Mouse (Mus musculus): ENCODE results near the gene Baz1b. TPM values are rescaled to one million over a fixed set of nuclear protein-coding genes. Genes with fewer than 3 reads are reported as not detected.

Gene Baz1b
- polyA plus RNA-seq (2012; rRNA removed) = 16.2 and 19.7 TPM in 2 replicates

- WGBS = under 1% methylated on average over 57 of the region's 57 CpGs
- DNase-seq (ENCODE audit: low read depth, low spot score) = peak; percentile 90
These were observed at the start of gene Baz1b for GRCm38 (mm10) chr5:135186621-135187348. Gene Baz1b (plus strand): TSS chr5:135187264.

GRCm38 (mm10) chr5:135139881-135140280 is 47.2 kb upstream of the Baz1b start:
- 65% methylated on average over 2 of the region's 2 CpGs for WGBS
- no peak for DNase-seq (ENCODE audit: low read depth, low spot score)

GRCm38 (mm10) chr5:135144469-135144868 is 42.6 kb upstream of the Baz1b start:
- 61% methylated on average over 4 of the region's 4 CpGs for WGBS

GRCm38 (mm10) chr5:135145532-135145931 is 41.5 kb upstream of the Baz1b start:
- DNase-seq (ENCODE audit: low read depth, low spot score) = no peak
- WGBS = 78% methylated on average over 3 of the region's 3 CpGs

More at GRCm38 (mm10) chr5:135144469-135144868, 42.6 kb upstream of the Baz1b start:
- DNase-seq (ENCODE audit: low read depth, low spot score) = no peak

GRCm38 (mm10) chr5:135145955-135146354 is 41.1 kb upstream of the Baz1b start:
- no peak for DNase-seq (ENCODE audit: low read depth, low spot score)

- under 1% methylated on average over 13 of the region's 13 CpGs for WGBS
- DNase-seq (ENCODE audit: low read depth, low spot score) = no peak
These were observed 38.4 kb upstream of the Baz1b start for GRCm38 (mm10) chr5:135148715-135149052.

GRCm38 (mm10) chr5:135149053-135149819 is 37.8 kb upstream of the Baz1b start, which contains the start of gene Tbl2:
Gene Tbl2 (plus strand): TSS chr5:135149657.
- peak; percentile 97 for DNase-seq (ENCODE audit: low read depth, low spot score)
- under 1% methylated on average over 63 of the region's 63 CpGs for WGBS

- under 1% methylated on average over 23 of the region's 23 CpGs for WGBS
- DNase-seq (ENCODE audit: low read depth, low spot score) = no peak
These were observed 37.3 kb upstream of the Baz1b start for GRCm38 (mm10) chr5:135149820-135150178.

- no peak for DNase-seq (ENCODE audit: low read depth, low spot score)
- WGBS = 98% methylated on average over 4 of the region's 4 CpGs
These were observed 30.6 kb upstream of the Baz1b start for GRCm38 (mm10) chr5:135156496-135156895.

- DNase-seq (ENCODE audit: low read depth, low spot score) = no peak
- WGBS = 90% methylated on average over 4 of the region's 4 CpGs
These were observed 25.8 kb upstream of the Baz1b start for GRCm38 (mm10) chr5:135161221-135161620.

- no peak for DNase-seq (ENCODE audit: low read depth, low spot score)
- 90% methylated on average over 7 of the region's 7 CpGs for WGBS
These were observed 25.4 kb upstream of the Baz1b start for GRCm38 (mm10) chr5:135161650-135162049.

- WGBS = 94% methylated on average over 8 of the region's 8 CpGs
- DNase-seq (ENCODE audit: low read depth, low spot score) = no peak
These were observed 24.7 kb upstream of the Baz1b start for GRCm38 (mm10) chr5:135162361-135162760.

GRCm38 (mm10) chr5:135162821-135163220 is 24.2 kb upstream of the Baz1b start:
- no peak for DNase-seq (ENCODE audit: low read depth, low spot score)
- WGBS = 76% methylated on average over 6 of the region's 6 CpGs

- no peak for DNase-seq (ENCODE audit: low read depth, low spot score)
- WGBS = 63% methylated on average over 4 of the region's 4 CpGs
These were observed 20.2 kb upstream of the Baz1b start for GRCm38 (mm10) chr5:135166909-135167308.

GRCm38 (mm10) chr5:135167469-135167868 is 19.6 kb upstream of the Baz1b start:
- DNase-seq (ENCODE audit: low read depth, low spot score) = no peak
- WGBS = 91% methylated on average over 4 of the region's 4 CpGs

GRCm38 (mm10) chr5:135168063-135169062 is 18.7 kb upstream of the Baz1b start, which contains the start of gene Bcl7b:
Gene Bcl7b (plus strand): TSS chr5:135168283.
- peak; percentile 82 for DNase-seq (ENCODE audit: low read depth, low spot score)
- WGBS = under 1% methylated on average over 95 of the region's 95 CpGs

- no peak for DNase-seq (ENCODE audit: low read depth, low spot score)
- WGBS = 81% methylated on average over 5 of the region's 5 CpGs
These were observed 17.6 kb upstream of the Baz1b start for GRCm38 (mm10) chr5:135169479-135169878.

GRCm38 (mm10) chr5:135171688-135172220 is 15.3 kb upstream of the Baz1b start:
- 88% methylated on average over 6 of the region's 6 CpGs for WGBS

GRCm38 (mm10) chr5:135172986-135173385 is 14.1 kb upstream of the Baz1b start:
- WGBS = 85% methylated on average over 5 of the region's 5 CpGs
- no peak for DNase-seq (ENCODE audit: low read depth, low spot score)

More at GRCm38 (mm10) chr5:135171688-135172220, 15.3 kb upstream of the Baz1b start:
- no peak for DNase-seq (ENCODE audit: low read depth, low spot score)
